Mouse (Mus musculus) heart, embryonic 16.5 days (tissue): ENCODE results near the gene Xpnpep2. TPM values are rescaled to one million over a fixed set of nuclear protein-coding genes. Genes with fewer than 3 reads are reported as not detected.

Experiments used
- ATAC-seq: fragments of 200-750 bp; cut with Nextera tagmentation; replicated peaks from 2 replicates; pipeline ENCODE4 v1.8.0; 2017; ENCODE audit warnings: moderate number of reproducible peaks; ENCODE audit not compliant: insufficient read depth, low FRiP score; ENCODE audit errors: extremely low read depth
- H3K27ac ChIP-seq: fragments of 300-500 bp; sonication (generic); 2 replicates; pipeline ENCODE4 v1.5.1; 2014; ENCODE audit warnings: mild to moderate bottlenecking, low read length, control low read depth, moderate library complexity
- H3K27me3 ChIP-seq: fragments of 300-500 bp; sonication (generic); 2 replicates; pipeline ENCODE4 v1.6.1; 2014; ENCODE audit warnings: low read length, mixed read lengths; ENCODE audit not compliant: control insufficient read depth, insufficient read depth
- H3K36me3 ChIP-seq: fragments of 300-500 bp; sonication (generic); 2 replicates; pipeline ENCODE4 v1.6.1; 2014; ENCODE audit not compliant: control insufficient read depth, insufficient read depth
- H3K4me1 ChIP-seq: fragments of 300-500 bp; sonication (generic); 2 replicates; pipeline ENCODE4 v1.6.1; 2014; ENCODE audit warnings: low read length, mixed read lengths; ENCODE audit not compliant: control insufficient read depth, insufficient read depth
- H3K4me2 ChIP-seq: fragments of 300-500 bp; sonication (generic); 2 replicates; pipeline ENCODE4 v1.6.1; 2014; ENCODE audit warnings: low read depth, mild to moderate bottlenecking, control low read depth, low read length
- H3K4me3 ChIP-seq: fragments of 300-500 bp; sonication (generic); 2 replicates; pipeline ENCODE4 v1.5.1; 2014; ENCODE audit warnings: mild to moderate bottlenecking, control low read depth, low read length
- H3K9ac ChIP-seq: fragments of 300-500 bp; sonication (generic); 2 replicates; pipeline ENCODE4 v1.6.1; 2014; ENCODE audit warnings: low read length, control low read depth
- H3K9me3 ChIP-seq: fragments of 300-500 bp; sonication (generic); replicated peaks from 2 replicates; pipeline ENCODE4 v1.6.1; 2016; ENCODE audit warnings: low read length; ENCODE audit not compliant: control insufficient read depth
- WGBS: fragments of 180-500 bp; shearing (Covaris S2); extraction: QIAGEN DNeasy Blood & Tissue Kit; methylation state at CpG from one replicate; pipeline ENCODE4 v1.1.7; 2014; 5-methylcytosine and 5-hydroxymethylcytosine counted together
- polyA plus RNA-seq: library from polyadenylated mRNA; unstranded; fragments of >200 nt; fragmentation: Nextera tagmentation; extraction: Ambion mirVana; gene quantifications from 2 replicates; pipeline ENCODE4 v1.2.1, GENCODE M21; 2015

Gene Xpnpep2
- polyA plus RNA-seq, 1 experiment from 2014 or later = 0.98 TPM

- Histone ChIP-seq H3K4me2 (no peak overlapping the region), H3K36me3 (no peaks in the 10 kb centered on the region), H3K4me3 (no peak overlapping the region), H3K4me1 (no peaks in the 10 kb centered on the region), H3K9me3 (no peaks in the 10 kb centered on the region), H3K27ac (no peak overlapping the region), H3K27me3 (no peaks in the 10 kb centered on the region), H3K9ac (no peak overlapping the region)
- no peak for ATAC-seq
- 48% methylated on average over 5 of the region's 5 CpGs for WGBS
Measured at GRCm38 (mm10) chrX:48082364-48082763, 26.2 kb upstream of the Xpnpep2 start.

GRCm38 (mm10) chrX:48092129-48092528, 16.4 kb upstream of the Xpnpep2 start:
- Histone ChIP-seq H3K4me3 (no peak overlapping the region), H3K4me2 (no peak overlapping the region), H3K9me3 (no peaks in the 10 kb centered on the region), H3K27ac (no peak overlapping the region), H3K36me3 (no peaks in the 10 kb centered on the region), H3K27me3 (no peaks in the 10 kb centered on the region), H3K9ac (no peak overlapping the region), H3K4me1 (no peaks in the 10 kb centered on the region)
- 36% methylated on average over 10 of the region's 10 CpGs for WGBS
- ATAC-seq = no peak

- Histone ChIP-seq H3K4me1 (no peaks in the 10 kb centered on the region), H3K9me3 (no peaks in the 10 kb centered on the region), H3K4me2 (no peak overlapping the region), H3K9ac (no peak overlapping the region), H3K36me3 (no peaks in the 10 kb centered on the region), H3K27me3 (no peaks in the 10 kb centered on the region), H3K4me3 (no peak overlapping the region), H3K27ac (no peak overlapping the region)
- ATAC-seq = no peak
- whole genome bisulfite sequencing = 41% methylated on average over 3 of the region's 3 CpGs
Measured at GRCm38 (mm10) chrX:48093555-48093954, 15.0 kb upstream of the Xpnpep2 start.

- H3K36me3 ChIP-seq = no peaks in the 10 kb centered on the region
- no peaks in the 10 kb centered on the region for H3K9me3 ChIP-seq
- 61% methylated on average over 4 of the region's 4 CpGs for WGBS
- no peak overlapping the region for H3K4me3 ChIP-seq
- H3K27me3 ChIP-seq = no peaks in the 10 kb centered on the region
- ATAC-seq = no peak
- H3K4me1 ChIP-seq = no peaks in the 10 kb centered on the region
- no peak overlapping the region for H3K4me2 ChIP-seq
- no peak overlapping the region for H3K27ac ChIP-seq
- H3K9ac ChIP-seq = no peak overlapping the region
Measured at GRCm38 (mm10) chrX:48094658-48095057, 13.9 kb upstream of the Xpnpep2 start.

- no peaks in the 10 kb centered on the region for H3K4me1 ChIP-seq
- WGBS = 73% methylated on average over 8 of the region's 8 CpGs
- no peak overlapping the region for H3K4me2 ChIP-seq
- H3K36me3 ChIP-seq = no peaks in the 10 kb centered on the region
- H3K9ac ChIP-seq = no peak overlapping the region
- H3K4me3 ChIP-seq = no peak overlapping the region
- no peaks in the 10 kb centered on the region for H3K27me3 ChIP-seq
- H3K9me3 ChIP-seq = no peaks in the 10 kb centered on the region
- no peak overlapping the region for H3K27ac ChIP-seq
- ATAC-seq = no peak
Measured at GRCm38 (mm10) chrX:48096580-48096979, 11.9 kb upstream of the Xpnpep2 start.

GRCm38 (mm10) chrX:48098470-48099129, 9.9 kb upstream of the Xpnpep2 start:
- Histone ChIP-seq H3K27ac (no peak overlapping the region), H3K36me3 (no peaks in the 10 kb centered on the region), H3K9ac (no peak overlapping the region), H3K4me3 (no peak overlapping the region), H3K9me3 (no peaks in the 10 kb centered on the region), H3K4me2 (no peak overlapping the region), H3K27me3 (no peaks in the 10 kb centered on the region), H3K4me1 (no peaks in the 10 kb centered on the region)
- no peak for ATAC-seq
- 72% methylated on average over 9 of the region's 9 CpGs for WGBS

- no peaks in the 10 kb centered on the region for H3K9me3 ChIP-seq
- no peak overlapping the region for H3K4me3 ChIP-seq
- H3K4me2 ChIP-seq = no peak overlapping the region
- ATAC-seq = no peak
- H3K27me3 ChIP-seq = no peaks in the 10 kb centered on the region
- H3K4me1 ChIP-seq = no peaks in the 10 kb centered on the region
- H3K36me3 ChIP-seq = no peaks in the 10 kb centered on the region
- no peak overlapping the region for H3K27ac ChIP-seq
- H3K9ac ChIP-seq = no peak overlapping the region
- 44% methylated on average over 1 of the region's 1 CpGs for WGBS
Measured at GRCm38 (mm10) chrX:48099871-48100270, 8.7 kb upstream of the Xpnpep2 start.

GRCm38 (mm10) chrX:48103256-48103655, 5.3 kb upstream of the Xpnpep2 start:
- 82% methylated on average over 3 of the region's 3 CpGs for WGBS
- no peaks in the 10 kb centered on the region for H3K9me3 ChIP-seq
- H3K27ac ChIP-seq = no peak overlapping the region

GRCm38 (mm10) chrX:48104736-48105441, 3.6 kb upstream of the Xpnpep2 start:
- H3K4me2 ChIP-seq = no peak overlapping the region
- H3K36me3 ChIP-seq = no peaks in the 10 kb centered on the region
- H3K4me1 ChIP-seq = no peaks in the 10 kb centered on the region
- no peak overlapping the region for H3K9ac ChIP-seq
- ATAC-seq = no peak
- no peak overlapping the region for H3K27ac ChIP-seq
- no peak overlapping the region for H3K4me3 ChIP-seq
- WGBS = 70% methylated on average over 7 of the region's 7 CpGs
- H3K9me3 ChIP-seq = no peaks in the 10 kb centered on the region
- H3K27me3 ChIP-seq = no peaks in the 10 kb centered on the region

More at GRCm38 (mm10) chrX:48103256-48103655, 5.3 kb upstream of the Xpnpep2 start:
- Histone ChIP-seq H3K4me2 (no peak overlapping the region), H3K4me3 (no peak overlapping the region), H3K27me3 (no peaks in the 10 kb centered on the region), H3K4me1 (no peaks in the 10 kb centered on the region), H3K9ac (no peak overlapping the region), H3K36me3 (no peaks in the 10 kb centered on the region)
- no peak for ATAC-seq
